Mouse (Mus musculus) kidney, postnatal 0 days (tissue): ENCODE results near the gene Ptch2. TPM values are rescaled to one million over a fixed set of nuclear protein-coding genes. Genes with fewer than 3 reads are reported as not detected.

ENCODE experiments used
- ATAC-seq: fragments of 200-750 bp; cut with Nextera tagmentation; replicated peaks from 2 replicates; pipeline ENCODE4 v1.8.0; 2017; ENCODE audit warnings: low read depth, moderate number of reproducible peaks, moderate TSS enrichment, moderate library complexity; ENCODE audit not compliant: low FRiP score
- DNase-seq: peaks from one replicate; pipeline ENCODE4 v3.0.0-alpha.2; 2016; ENCODE audit warnings: low spot score
- H3K27ac ChIP-seq: fragments of 300-500 bp; sonication (generic); 2 replicates; pipeline ENCODE4 v1.5.1; 2014; ENCODE audit warnings: mild to moderate bottlenecking
- H3K27me3 ChIP-seq: fragments of 300-500 bp; sonication (generic); 2 replicates; pipeline ENCODE4 v1.6.1; 2014; ENCODE audit warnings: low read length, mixed read lengths; ENCODE audit not compliant: insufficient read depth
- H3K36me3 ChIP-seq: fragments of 300-500 bp; sonication (generic); 2 replicates; pipeline ENCODE4 v1.6.1; 2014; ENCODE audit warnings: low read length, mixed read lengths; ENCODE audit not compliant: insufficient read depth
- H3K4me1 ChIP-seq: fragments of 300-500 bp; sonication (generic); replicated peaks from 2 replicates; pipeline ENCODE4 v1.6.1; 2014; ENCODE audit warnings: antibody characterized with exemption, low read length, mixed read lengths; ENCODE audit not compliant: insufficient read depth
- H3K4me2 ChIP-seq: fragments of 300-500 bp; sonication (generic); 2 replicates; pipeline ENCODE4 v1.6.1; 2014; ENCODE audit warnings: mild to moderate bottlenecking, low read length, moderate library complexity, mixed read lengths
- H3K4me3 ChIP-seq: fragments of 300-500 bp; sonication (generic); replicated peaks from 2 replicates; pipeline ENCODE4 v1.5.1; 2014; ENCODE audit warnings: low read depth, low read length
- H3K9ac ChIP-seq: fragments of 300-500 bp; sonication (generic); 2 replicates; pipeline ENCODE4 v1.6.1; 2014; ENCODE audit warnings: low read depth, low read length
- H3K9me3 ChIP-seq: fragments of 300-500 bp; sonication (generic); replicated peaks from 2 replicates; pipeline ENCODE4 v1.6.1; 2016; ENCODE audit warnings: low read length, inconsistent platforms, mixed read lengths
- CTCF ChIP-seq: IDR thresholded peaks from 2 replicates; pipeline ENCODE4 v1.5.1; 2016; ENCODE audit warnings: antibody characterized with exemption, low read depth, mild to moderate bottlenecking, moderate library complexity
- whole genome bisulfite sequencing: fragments of 180-500 bp; shearing (Covaris S2); extraction: QIAGEN DNeasy Blood & Tissue Kit; methylation state at CpG from one replicate; pipeline ENCODE4 v1.1.7; 2014; 5-methylcytosine and 5-hydroxymethylcytosine counted together
- polyA plus RNA-seq: library from polyadenylated mRNA; unstranded; fragments of >200 nt; fragmentation: Nextera tagmentation; extraction: Ambion mirVana; gene quantifications from 2 replicates; pipeline ENCODE4 v1.2.1, GENCODE M21; 2015

Gene Ptch2
- polyA plus RNA-seq, 1 experiment from 2014 or later = 4.0 TPM

GRCm38 (mm10) chr4:117100036-117100435 lies 4.2 kb downstream of the Ptch2 start:
- WGBS = 77% methylated on average over 4 of the region's 4 CpGs
- no peak for ATAC-seq
- H3K4me2 ChIP-seq = no peak overlapping the region

GRCm38 (mm10) chr4:117101218-117101617 lies 5.3 kb downstream of the Ptch2 start:
- Histone ChIP-seq H3K4me1 (0 out of 2 replicates have a peak, but pooled peaks cover 5% of the 10 kb centered on the region), H3K36me3 (no peaks in the 10 kb centered on the region), H3K27me3 (no peaks in the 10 kb centered on the region), H3K4me2 (no peak overlapping the region), H3K9ac (no peak overlapping the region), H3K4me3 (no peak overlapping the region), H3K9me3 (no peaks in the 10 kb centered on the region), H3K27ac (0 out of 2 replicates have a peak overlapping the region, but pooled peaks have one; percentile 2)
- ATAC-seq = no peak
- peak; percentile 67 for TF ChIP-seq CTCF
- 45% methylated on average over 7 of the region's 7 CpGs for WGBS
- peak; percentile 83 for DNase-seq

More at GRCm38 (mm10) chr4:117100036-117100435, 4.2 kb downstream of the Ptch2 start:
- H3K36me3 ChIP-seq = no peaks in the 10 kb centered on the region
- H3K9me3 ChIP-seq = no peaks in the 10 kb centered on the region
- H3K4me3 ChIP-seq = no peak overlapping the region
- H3K27ac ChIP-seq = no peak overlapping the region
- TF ChIP-seq CTCF = no peak
- no peaks in the 10 kb centered on the region for H3K4me1 ChIP-seq
- no peaks in the 10 kb centered on the region for H3K27me3 ChIP-seq
- no peak overlapping the region for H3K9ac ChIP-seq
- no peak for DNase-seq

GRCm38 (mm10) chr4:117104672-117105071 lies 8.8 kb downstream of the Ptch2 start:
- ATAC-seq (no peak), DNase-seq (no peak)
- Histone ChIP-seq H3K9me3 (no peaks in the 10 kb centered on the region), H3K27me3 (no peaks in the 10 kb centered on the region), H3K9ac (no peak overlapping the region), H3K36me3 (peaks cover 2% of the 10 kb centered on the region; the same call in 1 of the 2 replicates), H3K27ac (no peak overlapping the region), H3K4me3 (no peak overlapping the region), H3K4me2 (no peak overlapping the region), H3K4me1 (0 out of 2 replicates have a peak, but pooled peaks cover 5% of the 10 kb centered on the region)
- peak; percentile 19; the same call in 1 of the 2 replicates for TF ChIP-seq CTCF
- 68% methylated on average over 10 of the region's 10 CpGs for WGBS

GRCm38 (mm10) chr4:117105127-117105526 lies 9.3 kb downstream of the Ptch2 start:
- DNase-seq (no peak), ATAC-seq (no peak; the same call in 1 of the 2 replicates)
- Histone ChIP-seq H3K4me2 (0 out of 2 replicates have a peak overlapping the region, but pooled peaks have one; percentile 25), H3K4me3 (no peak overlapping the region), H3K36me3 (peaks cover 7% of the 10 kb centered on the region; the same call in 1 of the 2 replicates), H3K27ac (no peak overlapping the region), H3K9me3 (no peaks in the 10 kb centered on the region), H3K9ac (no peak overlapping the region), H3K27me3 (no peaks in the 10 kb centered on the region), H3K4me1 (0 out of 2 replicates have a peak, but pooled peaks cover 5% of the 10 kb centered on the region)
- no peak for TF ChIP-seq CTCF
- WGBS = 41% methylated on average over 10 of the region's 10 CpGs

GRCm38 (mm10) chr4:117107813-117108523 lies 12.1 kb downstream of the Ptch2 start:
- H3K27ac ChIP-seq = no peak overlapping the region
- no peak overlapping the region for H3K9ac ChIP-seq
- H3K4me1 ChIP-seq = 0 out of 2 replicates have a peak, but pooled peaks cover 5% of the 10 kb centered on the region
- no peaks in the 10 kb centered on the region for H3K27me3 ChIP-seq
- DNase-seq = no peak
- no peak overlapping the region for H3K4me3 ChIP-seq
- H3K4me2 ChIP-seq = no peak overlapping the region
- WGBS = 91% methylated on average over 18 of the region's 18 CpGs
- TF ChIP-seq CTCF = no peak
- peaks cover 7% of the 10 kb centered on the region; the same call in 1 of the 2 replicates for H3K36me3 ChIP-seq
- ATAC-seq = no peak
- no peaks in the 10 kb centered on the region for H3K9me3 ChIP-seq

GRCm38 (mm10) chr4:117108524-117108849 lies 12.6 kb downstream of the Ptch2 start:
- WGBS = 97% methylated on average over 6 of the region's 6 CpGs

More at GRCm38 (mm10) chr4:117108524-117108849, 12.6 kb downstream of the Ptch2 start:
- Histone ChIP-seq H3K9ac (no peak overlapping the region), H3K4me1 (0 out of 2 replicates have a peak, but pooled peaks cover 5% of the 10 kb centered on the region), H3K27ac (no peak overlapping the region), H3K4me3 (no peak overlapping the region), H3K4me2 (no peak overlapping the region), H3K36me3 (peaks cover 7% of the 10 kb centered on the region; the same call in 1 of the 2 replicates), H3K9me3 (no peaks in the 10 kb centered on the region), H3K27me3 (no peaks in the 10 kb centered on the region)
- no peak for DNase-seq
- no peak for ATAC-seq
- no peak for TF ChIP-seq CTCF
